Mouse (Mus musculus): ENCODE data around the gene Glrb. TPM values are rescaled to one million over a fixed set of nuclear protein-coding genes. Genes with fewer than 3 reads are reported as not detected.

The Glrb gene
- polyA plus RNA-seq, 1 experiment from 2014 or later, result 1.7 TPM

GRCm38 (mm10) chr3:80805327-80805726 is 108.1 kb downstream of the Glrb start:
- H3K4me1 ChIP-seq (replicated peaks; ENCODE audit: control insufficient read depth, insufficient read depth, low read length), result no peaks in the 10 kb centered on the region; the same call in 1 of the 2 replicates
- H3K36me3 ChIP-seq (ENCODE audit: control insufficient read depth, insufficient read depth), result no peaks in the 10 kb centered on the region
- WGBS, result 6% methylated on average over 1 of the region's 1 CpGs
- TF ChIP-seq CTCF (IDR thresholded peaks at IDR 0.05; ENCODE audit: low read depth), result peak; percentile 61
- no peak overlapping the region for H3K27ac ChIP-seq (ENCODE audit: low read depth, low read length)
- H3K9me3 ChIP-seq (ENCODE audit: control insufficient read depth), result no peaks in the 10 kb centered on the region
- ATAC-seq, result no peak
- no peak overlapping the region for H3K4me2 ChIP-seq (replicated peaks; ENCODE audit: low read depth)
- no peak overlapping the region for H3K4me3 ChIP-seq (ENCODE audit: low read depth, low read length)
- H3K27me3 ChIP-seq (replicated peaks; ENCODE audit: control insufficient read depth, insufficient read depth, low read length), result peaks cover 23% of the 10 kb centered on the region
- H3K9ac ChIP-seq (ENCODE audit: low read depth, low read length), result no peak overlapping the region

- ATAC-seq, result no peak
- Histone ChIP-seq H3K36me3 (ENCODE audit: control insufficient read depth, insufficient read depth) (no peaks in the 10 kb centered on the region), H3K4me1 (replicated peaks; ENCODE audit: control insufficient read depth, insufficient read depth, low read length) (no peaks in the 10 kb centered on the region; the same call in 1 of the 2 replicates), H3K4me2 (replicated peaks; ENCODE audit: low read depth) (no peak overlapping the region), H3K9me3 (ENCODE audit: control insufficient read depth) (no peaks in the 10 kb centered on the region), H3K9ac (ENCODE audit: low read depth, low read length) (no peak overlapping the region), H3K4me3 (ENCODE audit: low read depth, low read length) (no peak overlapping the region), H3K27ac (ENCODE audit: low read depth, low read length) (no peak overlapping the region), H3K27me3 (replicated peaks; ENCODE audit: control insufficient read depth, insufficient read depth, low read length) (peaks cover 27% of the 10 kb centered on the region)
- WGBS, result 65% methylated on average over 1 of the region's 1 CpGs
- TF ChIP-seq CTCF (IDR thresholded peaks at IDR 0.05; ENCODE audit: low read depth), result no peak
Observed at GRCm38 (mm10) chr3:80803811-80804210, 109.6 kb downstream of the Glrb start.

GRCm38 (mm10) chr3:80803211-80803610 is 110.2 kb downstream of the Glrb start:
- Histone ChIP-seq H3K4me1 (replicated peaks; ENCODE audit: control insufficient read depth, insufficient read depth, low read length) (no peaks in the 10 kb centered on the region; the same call in 1 of the 2 replicates), H3K27ac (ENCODE audit: low read depth, low read length) (no peak overlapping the region), H3K4me3 (ENCODE audit: low read depth, low read length) (no peak overlapping the region), H3K4me2 (replicated peaks; ENCODE audit: low read depth) (no peak overlapping the region), H3K27me3 (replicated peaks; ENCODE audit: control insufficient read depth, insufficient read depth, low read length) (peaks cover 27% of the 10 kb centered on the region), H3K9ac (ENCODE audit: low read depth, low read length) (no peak overlapping the region), H3K36me3 (ENCODE audit: control insufficient read depth, insufficient read depth) (no peaks in the 10 kb centered on the region), H3K9me3 (ENCODE audit: control insufficient read depth) (no peaks in the 10 kb centered on the region)
- 63% methylated on average over 8 of the region's 8 CpGs for WGBS
- no peak for TF ChIP-seq CTCF (IDR thresholded peaks at IDR 0.05; ENCODE audit: low read depth)
- ATAC-seq, result no peak

- no peak within 1 kb of the TSS for H3K27ac ChIP-seq (ENCODE audit: low read depth, low read length)
- H3K36me3 ChIP-seq (ENCODE audit: control insufficient read depth, insufficient read depth), result no peaks in the 10 kb centered on the region
- peak within 1 kb of the TSS; percentile 35 for H3K4me3 ChIP-seq (ENCODE audit: low read depth, low read length)
- H3K4me1 ChIP-seq (replicated peaks; ENCODE audit: control insufficient read depth, insufficient read depth, low read length), result no peaks in the 10 kb centered on the region; the same call in 1 of the 2 replicates
- TF ChIP-seq CTCF (IDR thresholded peaks at IDR 0.05; ENCODE audit: low read depth), result 0 out of 2 replicates have a peak, but pooled peaks have one; percentile 4
- peaks cover 27% of the 10 kb centered on the region for H3K27me3 ChIP-seq (replicated peaks; ENCODE audit: control insufficient read depth, insufficient read depth, low read length)
- WGBS, result under 1% methylated on average over 35 of the region's 35 CpGs
- peak within 1 kb of the TSS; percentile 72 for H3K4me2 ChIP-seq (replicated peaks; ENCODE audit: low read depth)
- peak; percentile 73 for ATAC-seq
- H3K9ac ChIP-seq (ENCODE audit: low read depth, low read length), result no peak within 1 kb of the TSS
- no peaks in the 10 kb centered on the region for H3K9me3 ChIP-seq (ENCODE audit: control insufficient read depth)
Observed at GRCm38 (mm10) chr3:80802596-80803081, 110.8 kb downstream of the Glrb start, which contains the start of gene Gria2. Gene Gria2 (minus strand): TSS chr3:80802835.

GRCm38 (mm10) chr3:80801827-80802310 is 111.6 kb downstream of the Glrb start:
- 0 out of 2 replicates have a peak overlapping the region, but pooled peaks have one; percentile 35 for H3K4me3 ChIP-seq (ENCODE audit: low read depth, low read length)
- H3K9ac ChIP-seq (ENCODE audit: low read depth, low read length), result no peak overlapping the region
- H3K4me2 ChIP-seq (replicated peaks; ENCODE audit: low read depth), result peak overlapping the region; percentile 72; the same call in 1 of the 2 replicates
- H3K9me3 ChIP-seq (ENCODE audit: control insufficient read depth), result no peaks in the 10 kb centered on the region
- ATAC-seq, result no peak
- no peak for TF ChIP-seq CTCF (IDR thresholded peaks at IDR 0.05; ENCODE audit: low read depth)
- H3K27ac ChIP-seq (ENCODE audit: low read depth, low read length), result no peak overlapping the region
- no peaks in the 10 kb centered on the region; the same call in 1 of the 2 replicates for H3K4me1 ChIP-seq (replicated peaks; ENCODE audit: control insufficient read depth, insufficient read depth, low read length)
- no peaks in the 10 kb centered on the region for H3K36me3 ChIP-seq (ENCODE audit: control insufficient read depth, insufficient read depth)
- 37% methylated on average over 6 of the region's 6 CpGs for WGBS
- peaks cover 27% of the 10 kb centered on the region for H3K27me3 ChIP-seq (replicated peaks; ENCODE audit: control insufficient read depth, insufficient read depth, low read length)

- peaks cover 27% of the 10 kb centered on the region for H3K27me3 ChIP-seq (replicated peaks; ENCODE audit: control insufficient read depth, insufficient read depth, low read length)
- WGBS, result 15% methylated on average over 33 of the region's 33 CpGs
- ATAC-seq, result no peak
- H3K27ac ChIP-seq (ENCODE audit: low read depth, low read length), result no peak overlapping the region
- peak overlapping the region; percentile 26 for H3K4me3 ChIP-seq (ENCODE audit: low read depth, low read length)
- H3K36me3 ChIP-seq (ENCODE audit: control insufficient read depth, insufficient read depth), result no peaks in the 10 kb centered on the region
- H3K9ac ChIP-seq (ENCODE audit: low read depth, low read length), result no peak overlapping the region
- peak overlapping the region; percentile 55 for H3K4me2 ChIP-seq (replicated peaks; ENCODE audit: low read depth)
- no peaks in the 10 kb centered on the region for H3K9me3 ChIP-seq (ENCODE audit: control insufficient read depth)
- no peaks in the 10 kb centered on the region; the same call in 1 of the 2 replicates for H3K4me1 ChIP-seq (replicated peaks; ENCODE audit: control insufficient read depth, insufficient read depth, low read length)
- peak; percentile 50 for TF ChIP-seq CTCF (IDR thresholded peaks at IDR 0.05; ENCODE audit: low read depth)
Observed at GRCm38 (mm10) chr3:80800995-80801826, 112.2 kb downstream of the Glrb start.

All from intestine, postnatal 0 days (tissue).